Mouse (Mus musculus) layer of hippocampus, adult 8-10 months (tissue): Measurements from ENCODE around the gene Prcd. TPM values are rescaled to one million over a fixed set of nuclear protein-coding genes. Genes with fewer than 3 reads are reported as not detected.
A peak's percentile ranks its signal among the peaks of the same experiment; 100 is the strongest.
"Not testable (repeated sequence)": the region's sequence is repeated elsewhere in the genome, so short reads cannot be mapped to it uniquely, and the experiment has no call there.

ENCODE experiments used
- DNase-seq, 2 experiments: peaks; one replicate each; pipeline ENCODE4 v3.0.0; 2022; ENCODE audit warnings: low spot score in 2 of 2
- total RNA-seq, 4 experiments: library from RNA; stranded (reverse); gene quantifications; 2 replicates each; pipeline ENCODE4 v1.2.4; 2022

Gene Prcd
- total RNA-seq, 4 experiments from 2014 or later, result 4.8 to 8.5 (median 5.8) TPM

DNA sequence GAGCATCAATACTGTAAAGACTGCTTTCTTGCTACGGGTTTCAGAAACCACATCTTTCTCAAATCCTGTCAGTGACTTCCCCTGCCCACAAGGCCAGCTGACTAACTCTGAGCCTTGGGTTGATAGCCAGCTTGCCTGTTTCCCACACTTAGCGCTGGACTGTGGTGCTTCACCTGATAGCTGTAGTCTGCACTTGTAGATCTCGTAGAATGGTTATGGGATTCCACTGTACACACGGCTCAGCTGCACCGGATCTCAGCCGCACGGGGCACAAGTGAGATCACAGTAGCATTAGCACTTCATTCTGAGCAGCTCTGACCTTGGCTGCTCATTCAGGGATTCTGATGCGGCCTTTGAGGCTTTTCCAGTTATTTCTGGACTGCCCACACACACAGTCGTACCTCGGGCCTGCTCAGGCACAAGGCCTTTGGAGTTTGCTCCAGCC is 15.1 kb downstream of the Prcd start:
- DNase-seq, result no peak

DNA sequence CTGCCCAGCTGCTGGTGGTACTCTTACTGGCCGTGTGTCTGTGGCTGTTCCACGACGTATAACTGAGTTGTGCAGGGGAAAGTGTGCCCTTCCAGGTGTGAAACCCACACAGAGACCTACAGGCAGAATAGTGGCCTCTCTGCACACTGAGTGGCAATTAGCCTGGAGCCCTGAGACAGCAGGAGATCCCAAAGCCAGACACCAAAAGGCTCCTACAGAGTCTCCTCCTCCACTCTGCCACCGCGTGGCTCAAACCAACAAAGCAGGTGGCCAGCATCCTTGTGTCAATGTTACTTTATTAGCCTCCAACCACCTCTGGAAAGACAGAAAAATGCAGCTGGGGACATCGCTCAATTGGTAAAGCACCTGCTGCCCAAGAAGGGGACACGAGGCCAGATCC is 15.5 kb downstream of the Prcd start:
- no peak for DNase-seq

DNA sequence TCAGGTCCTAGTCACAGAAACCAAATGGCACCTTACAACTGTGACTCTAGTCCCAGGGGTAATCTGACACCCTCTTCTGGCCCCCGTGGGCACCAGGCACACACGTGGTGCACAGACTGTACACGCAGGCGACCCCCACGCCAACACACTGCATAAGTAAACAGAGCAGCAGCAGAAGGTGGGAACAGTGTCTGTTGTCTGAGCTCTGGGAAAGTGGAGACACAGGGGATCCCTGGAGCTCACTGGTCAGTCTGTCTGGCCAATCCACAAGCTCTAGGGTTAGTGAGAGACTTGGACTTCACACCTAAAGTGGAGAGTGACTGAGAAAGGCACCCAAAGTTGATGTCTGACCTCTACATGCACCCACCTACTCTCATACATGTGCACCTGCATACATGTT is 16.0 kb downstream of the Prcd start:
- no peak for DNase-seq

DNA sequence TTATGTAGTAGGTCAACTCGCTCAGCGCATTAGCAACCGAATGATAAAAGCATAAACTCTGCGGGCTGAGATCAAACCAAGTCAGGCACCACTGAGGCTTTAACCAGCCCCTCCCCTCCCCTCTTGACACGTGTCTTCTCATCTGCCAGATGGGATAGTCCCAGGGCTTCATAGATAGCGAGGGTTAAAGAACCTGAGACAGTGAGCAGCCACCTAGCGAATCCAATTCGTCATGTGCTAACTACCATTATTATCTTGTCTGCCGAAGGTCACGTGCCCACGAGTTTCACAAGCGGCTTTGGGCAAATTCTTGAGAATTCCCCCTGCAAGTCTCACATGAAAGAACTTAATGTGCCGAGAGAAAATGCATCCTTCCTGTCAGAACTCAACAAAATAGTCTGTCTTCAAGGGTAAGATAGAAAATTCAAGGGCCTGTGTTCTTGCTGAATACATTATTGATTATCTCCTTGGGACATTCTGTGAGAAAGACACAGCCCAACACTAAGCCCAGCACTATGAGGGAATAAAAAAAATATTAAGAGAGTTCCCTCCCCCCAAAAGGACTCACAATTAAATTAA is 16.5 kb downstream of the Prcd start:
- DNase-seq, result no peak

DNA sequence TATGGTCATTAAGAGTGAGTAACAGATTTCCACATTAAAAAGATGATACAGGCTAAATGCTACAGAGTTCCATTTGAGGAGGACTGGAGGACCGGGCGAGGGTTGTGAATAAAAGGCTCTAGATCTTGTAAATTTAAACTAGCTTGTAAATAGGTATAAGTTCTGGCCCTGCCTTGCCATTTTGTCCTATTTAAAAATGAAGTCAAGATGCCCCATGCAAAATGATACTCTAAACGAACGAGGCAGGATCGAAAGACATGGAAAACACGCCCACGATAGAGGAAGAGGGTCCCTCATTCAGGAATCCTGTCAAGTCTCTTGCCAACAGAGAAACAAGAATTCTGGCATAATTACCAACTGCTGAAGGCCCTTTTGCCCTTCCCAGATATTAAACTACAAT is 17.1 kb downstream of the Prcd start:
- no peak for DNase-seq

- DNase-seq, result peak; percentile 97 to 98
Measured at GRCm38 (mm10) chr11:116671112-116671844, 17.9 kb downstream of the Prcd start.

DNA sequence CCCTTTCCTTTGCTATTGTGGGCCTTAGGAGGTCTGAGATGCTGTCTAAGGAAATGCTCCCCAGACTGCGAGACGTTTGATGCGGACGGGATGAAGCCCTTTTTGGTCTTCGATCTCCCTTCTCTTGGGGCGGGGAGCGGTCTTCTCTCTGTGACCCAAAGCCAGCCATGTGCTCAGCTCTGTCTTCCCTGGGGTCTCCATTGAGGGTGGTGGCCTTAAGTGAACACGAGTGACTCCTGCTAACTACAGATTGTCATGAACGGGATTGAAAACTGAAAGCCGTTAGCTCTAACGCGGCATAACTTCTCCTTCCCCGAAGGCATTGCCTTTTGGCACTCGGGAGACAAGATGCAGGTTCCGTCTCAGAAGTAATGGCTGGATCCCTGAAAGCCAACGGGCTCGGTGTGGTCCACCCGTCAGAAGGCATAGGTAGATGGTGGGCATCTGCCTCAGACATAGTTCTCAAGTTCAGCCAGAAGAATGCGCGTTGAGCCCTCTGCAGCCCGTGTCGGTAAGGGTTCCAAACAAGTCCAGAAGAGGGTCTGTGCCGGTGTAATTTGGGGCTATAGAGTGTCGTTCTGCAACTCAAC is 18.6 kb downstream of the Prcd start:
- DNase-seq, result no peak

GRCm38 (mm10) chr11:116672595-116672994 is 19.3 kb downstream of the Prcd start:
- no peak for DNase-seq

DNA sequence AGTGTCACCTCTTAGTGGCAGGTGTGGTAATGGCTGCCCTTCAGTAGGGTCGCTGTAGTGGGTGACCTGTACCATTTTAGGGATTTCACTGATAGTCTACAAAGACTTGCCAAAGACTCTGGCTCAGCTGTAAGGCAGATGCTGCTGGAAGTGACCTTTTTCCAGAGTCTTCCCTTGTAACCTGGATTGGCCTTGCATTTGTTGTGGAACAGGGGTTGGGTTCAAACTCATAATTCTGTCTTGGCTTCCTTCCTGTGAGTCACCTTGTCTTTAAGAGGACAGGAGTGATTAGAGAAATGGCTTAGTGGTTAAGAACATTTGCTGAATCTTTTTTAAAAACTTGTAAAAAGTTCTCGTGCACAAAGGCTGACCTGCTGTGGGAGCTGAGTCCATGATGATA is 20.1 kb downstream of the Prcd start:
- no peak for DNase-seq

- no peak for DNase-seq
Measured at GRCm38 (mm10) chr11:116674616-116675379, 21.5 kb downstream of the Prcd start.

DNA sequence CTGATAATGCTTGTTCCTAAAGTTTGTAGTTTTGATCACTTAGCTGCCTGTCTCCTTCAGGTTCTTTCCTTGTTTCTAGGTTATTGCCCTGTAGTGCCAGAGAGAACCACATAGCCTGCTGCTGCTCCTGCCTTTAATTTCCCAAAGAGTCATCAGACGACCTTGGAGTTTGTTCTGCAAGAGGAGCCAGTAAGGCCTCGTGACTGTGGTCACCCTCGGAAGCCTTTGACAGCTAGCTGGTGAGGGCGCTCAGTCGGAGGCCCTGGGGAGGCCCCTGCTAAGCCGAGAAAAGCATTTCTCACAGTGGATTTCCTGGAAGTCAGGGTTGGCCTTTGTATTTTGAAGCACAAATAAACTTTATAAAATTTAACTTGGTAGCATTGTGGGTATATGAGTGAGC is 22.1 kb downstream of the Prcd start:
- not testable (repeated sequence) for DNase-seq

GRCm38 (mm10) chr11:116676175-116676976 is 23.0 kb downstream of the Prcd start:
- DNase-seq, result no peak

DNA sequence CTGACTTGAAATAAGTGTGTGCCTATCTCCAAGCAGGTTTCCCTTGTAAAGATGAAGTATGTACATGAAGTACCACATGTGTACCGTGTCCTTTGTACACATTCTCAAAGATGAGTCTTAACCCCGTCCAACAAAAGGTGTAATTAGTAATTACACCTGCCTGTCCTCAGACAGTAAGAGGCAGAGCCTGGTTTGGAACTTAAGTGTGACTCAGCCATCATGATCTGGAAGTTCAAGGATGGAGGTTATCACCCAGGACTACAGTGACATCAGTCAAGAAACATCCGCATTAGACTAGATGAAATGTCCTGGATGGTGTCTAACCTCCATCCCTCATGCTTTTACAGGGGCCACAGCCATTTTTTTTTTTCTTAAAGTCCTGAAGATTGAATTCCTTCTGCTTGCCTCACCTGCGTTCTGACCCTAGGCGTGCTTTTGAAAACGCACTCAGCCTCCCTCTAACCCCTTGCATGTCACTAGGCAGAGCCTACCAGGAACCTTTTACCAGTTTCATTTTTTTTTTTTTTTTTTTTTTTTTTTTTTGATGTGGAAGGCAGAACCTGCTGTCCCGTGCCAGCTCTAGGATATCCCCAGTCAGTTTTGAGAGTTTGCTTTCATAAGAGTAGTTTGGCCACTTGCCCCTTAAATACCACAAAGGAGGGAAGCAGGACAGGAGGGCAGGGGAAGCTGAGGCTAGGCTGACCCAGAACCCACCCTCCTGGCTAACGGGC is 24.5 kb downstream of the Prcd start:
- no peak for DNase-seq

DNA sequence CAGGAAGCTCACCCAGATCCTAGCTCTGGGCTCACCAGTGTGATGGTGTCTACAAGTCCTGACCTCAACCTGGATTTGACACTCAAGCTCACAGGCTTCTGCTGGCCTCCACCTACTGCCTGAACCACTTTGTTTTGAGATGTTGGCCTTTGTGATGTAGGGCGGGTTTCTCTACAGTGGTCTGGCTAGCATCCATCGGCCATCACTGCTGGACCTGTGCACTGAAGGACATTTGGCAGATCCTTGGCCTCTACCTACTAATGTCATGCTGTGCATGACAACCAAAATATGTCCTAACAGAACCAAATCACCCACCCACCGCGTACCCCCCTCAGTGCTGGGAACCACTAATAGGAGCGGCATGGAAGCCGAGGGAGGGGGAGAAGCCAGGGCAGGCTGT is 25.8 kb downstream of the Prcd start:
- no peak for DNase-seq

- no peak for DNase-seq
Measured at GRCm38 (mm10) chr11:116680321-116681091, 27.2 kb downstream of the Prcd start.

DNA sequence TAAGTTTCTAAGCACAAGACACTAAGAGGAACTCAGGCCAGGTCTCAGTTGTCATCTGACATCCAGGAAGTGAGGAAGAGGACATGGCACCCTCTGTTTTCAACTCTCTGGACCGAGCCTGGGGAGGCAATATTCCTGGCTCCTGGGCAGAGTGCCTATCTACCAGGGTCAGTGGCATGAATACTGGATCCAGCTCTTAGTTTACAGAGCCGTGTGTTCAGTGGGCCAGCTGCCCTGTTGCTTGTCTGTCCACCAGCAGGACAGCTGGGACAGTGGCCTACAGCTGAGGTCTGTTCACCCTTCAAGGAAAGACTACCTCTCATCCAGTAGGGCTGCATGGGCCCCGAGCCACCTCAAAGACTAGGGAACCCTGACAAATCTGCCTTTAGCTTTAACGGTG is 27.8 kb downstream of the Prcd start:
- DNase-seq, result no peak

DNA sequence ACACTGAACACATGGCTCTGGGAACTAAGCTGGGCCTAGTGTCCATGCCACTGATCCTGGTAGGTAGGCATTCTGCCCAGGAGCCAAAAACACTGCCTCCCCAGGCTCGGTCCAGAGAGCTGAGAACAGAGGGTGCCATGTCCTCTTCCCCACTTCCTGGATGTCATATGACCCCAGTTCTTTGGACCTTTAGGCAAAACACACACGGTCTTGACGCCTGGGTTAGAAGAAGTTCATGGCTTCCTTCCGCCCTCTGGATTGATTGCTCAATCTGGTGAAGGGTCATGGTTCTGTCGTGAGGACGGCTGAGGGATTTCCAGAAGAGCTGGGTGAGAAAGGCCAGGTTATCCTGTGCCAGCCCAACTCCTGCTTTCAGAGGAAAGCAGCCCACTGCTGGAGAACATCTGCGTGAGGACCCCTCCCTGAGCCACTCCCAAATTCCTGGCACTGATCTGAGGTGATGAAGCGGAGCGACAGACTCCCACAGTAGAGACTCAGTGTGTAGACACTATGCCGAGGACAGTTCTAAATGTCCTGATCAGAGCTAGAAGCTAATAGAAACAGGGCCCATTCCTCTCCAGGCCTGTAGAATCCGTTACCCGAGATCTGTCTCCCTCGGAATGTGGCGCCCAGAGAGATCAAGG is 29.3 kb downstream of the Prcd start:
- DNase-seq, result no peak

DNA sequence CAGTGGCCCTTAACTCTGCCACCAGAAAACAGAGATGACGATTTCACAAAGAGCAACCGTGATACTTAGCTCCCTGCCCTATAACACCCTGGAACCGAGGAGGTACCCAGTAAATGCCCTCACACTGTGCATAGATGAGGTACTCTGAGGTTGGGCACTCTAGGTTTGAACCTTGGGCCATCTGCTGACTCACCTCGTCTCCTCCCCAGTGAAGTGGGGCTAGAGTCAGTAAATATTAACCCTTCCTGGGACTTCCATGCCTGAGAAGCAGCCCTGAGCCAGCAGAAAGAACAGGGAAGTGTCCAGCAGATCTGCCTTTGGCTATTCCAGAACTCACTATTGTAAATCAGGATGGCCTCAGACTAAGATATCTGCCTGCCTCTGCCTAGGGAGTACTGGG is 30.4 kb downstream of the Prcd start:
- DNase-seq, result no peak

GRCm38 (mm10) chr11:116685729-116686128 is 32.4 kb downstream of the Prcd start:
- DNase-seq, result no peak
